Mouse (Mus musculus): ENCODE measurements around the gene Gdf1. TPM values are rescaled to one million over a fixed set of nuclear protein-coding genes. Genes with fewer than 3 reads are reported as not detected.

Gene Gdf1
- polyA plus RNA-seq, 1 experiment from 2014 or later: 2.1 TPM

DNA sequence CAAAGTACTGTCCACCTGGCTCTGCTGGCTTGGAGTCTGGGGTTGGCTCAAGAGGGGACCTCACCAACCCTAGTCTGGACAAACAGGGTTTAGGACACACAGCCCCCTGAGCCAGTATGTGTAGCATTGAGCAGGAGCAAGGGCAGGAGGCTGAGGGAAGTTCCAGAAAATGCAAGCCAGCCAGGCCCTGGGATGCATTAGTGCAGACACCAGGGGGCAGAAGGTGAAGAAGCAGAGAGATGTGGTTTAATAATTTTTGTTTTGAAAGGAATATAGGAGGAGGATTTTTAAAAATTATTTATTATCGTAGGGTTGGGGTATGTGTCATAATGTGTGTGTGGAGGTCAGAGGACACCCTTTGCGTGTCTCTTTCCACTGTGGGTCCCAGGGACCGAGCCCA is 5.9 kb upstream of the Gdf1 start:
- H3K27me3 ChIP-seq (replicated peaks; ENCODE audit: control insufficient read depth, insufficient read depth, low read length): no peaks in the 10 kb centered on the region
- no peak overlapping the region for H3K4me2 ChIP-seq (ENCODE audit: low read length)
- DNase-seq (ENCODE audit: low spot score) (no peak), ATAC-seq (replicated peaks; ENCODE audit: low FRiP score, low TSS enrichment, low read depth) (no peak)
- no peak overlapping the region for H3K27ac ChIP-seq (ENCODE audit: low read depth)
- no peak overlapping the region for H3K4me3 ChIP-seq (ENCODE audit: low read depth, low read length)
- H3K9me3 ChIP-seq (ENCODE audit: control insufficient read depth, low read length): no peaks in the 10 kb centered on the region; the same call in 1 of the 2 replicates
- no peak overlapping the region for H3K9ac ChIP-seq (ENCODE audit: low read length)
- no peaks in the 10 kb centered on the region for H3K4me1 ChIP-seq (replicated peaks; ENCODE audit: control insufficient read depth, insufficient read depth, low read length)
- no peaks in the 10 kb centered on the region for H3K36me3 ChIP-seq (ENCODE audit: control insufficient read depth, insufficient read depth, low read length)
- whole genome bisulfite sequencing: 87% methylated on average over 3 of the region's 3 CpGs

- H3K4me2 ChIP-seq (ENCODE audit: low read length): no peak overlapping the region
- no peaks in the 10 kb centered on the region; the same call in 1 of the 2 replicates for H3K9me3 ChIP-seq (ENCODE audit: control insufficient read depth, low read length)
- no peak overlapping the region for H3K4me3 ChIP-seq (ENCODE audit: low read depth, low read length)
- ATAC-seq (replicated peaks; ENCODE audit: low FRiP score, low TSS enrichment, low read depth) (no peak), DNase-seq (ENCODE audit: low spot score) (no peak)
- no peaks in the 10 kb centered on the region for H3K27me3 ChIP-seq (replicated peaks; ENCODE audit: control insufficient read depth, insufficient read depth, low read length)
- no peak overlapping the region for H3K27ac ChIP-seq (ENCODE audit: low read depth)
- 92% methylated on average over 6 of the region's 6 CpGs for WGBS
- no peak overlapping the region for H3K9ac ChIP-seq (ENCODE audit: low read length)
- H3K36me3 ChIP-seq (ENCODE audit: control insufficient read depth, insufficient read depth, low read length): peaks cover 17% of the 10 kb centered on the region
- peaks cover 14% of the 10 kb centered on the region for H3K4me1 ChIP-seq (replicated peaks; ENCODE audit: control insufficient read depth, insufficient read depth, low read length)
Observed at GRCm38 (mm10) chr8:70327512-70327911, 2.1 kb upstream of the Gdf1 start.

- Histone ChIP-seq H3K27me3 (replicated peaks; ENCODE audit: control insufficient read depth, insufficient read depth, low read length) (no peaks in the 10 kb centered on the region), H3K4me1 (replicated peaks; ENCODE audit: control insufficient read depth, insufficient read depth, low read length) (peaks cover 14% of the 10 kb centered on the region), H3K9me3 (ENCODE audit: control insufficient read depth, low read length) (no peaks in the 10 kb centered on the region; the same call in 1 of the 2 replicates), H3K4me2 (ENCODE audit: low read length) (peak overlapping the region; percentile 36), H3K9ac (ENCODE audit: low read length) (0 out of 2 replicates have a peak overlapping the region, but pooled peaks have one; percentile 20), H3K4me3 (ENCODE audit: low read depth, low read length) (peak overlapping the region; percentile 25), H3K36me3 (ENCODE audit: control insufficient read depth, insufficient read depth, low read length) (peaks cover 43% of the 10 kb centered on the region), H3K27ac (ENCODE audit: low read depth) (no peak overlapping the region)
- 12% methylated on average over 45 of the region's 45 CpGs for WGBS
- DNase-seq (ENCODE audit: low spot score) (peak; percentile 53), ATAC-seq (replicated peaks; ENCODE audit: low FRiP score, low TSS enrichment, low read depth) (peak; percentile 4; the same call in 1 of the 2 replicates)
Observed at GRCm38 (mm10) chr8:70329835-70330740, 471 bp downstream of the Gdf1 start.

GRCm38 (mm10) chr8:70330741-70331364 is 1.2 kb downstream of the Gdf1 start:
- DNase-seq (ENCODE audit: low spot score) (peak; percentile 81), ATAC-seq (replicated peaks; ENCODE audit: low FRiP score, low TSS enrichment, low read depth) (peak; percentile 42)
- Histone ChIP-seq H3K4me1 (replicated peaks; ENCODE audit: control insufficient read depth, insufficient read depth, low read length) (peaks cover 14% of the 10 kb centered on the region), H3K9me3 (ENCODE audit: control insufficient read depth, low read length) (no peaks in the 10 kb centered on the region; the same call in 1 of the 2 replicates), H3K4me3 (ENCODE audit: low read depth, low read length) (peak overlapping the region; percentile 25), H3K4me2 (ENCODE audit: low read length) (peak overlapping the region; percentile 36), H3K36me3 (ENCODE audit: control insufficient read depth, insufficient read depth, low read length) (peaks cover 50% of the 10 kb centered on the region), H3K27ac (ENCODE audit: low read depth) (no peak overlapping the region), H3K27me3 (replicated peaks; ENCODE audit: control insufficient read depth, insufficient read depth, low read length) (no peaks in the 10 kb centered on the region), H3K9ac (ENCODE audit: low read length) (0 out of 2 replicates have a peak overlapping the region, but pooled peaks have one; percentile 20)
- WGBS: 39% methylated on average over 49 of the region's 53 CpGs

- Histone ChIP-seq H3K4me3 (ENCODE audit: low read depth, low read length) (no peak overlapping the region), H3K27ac (ENCODE audit: low read depth) (no peak overlapping the region), H3K4me1 (replicated peaks; ENCODE audit: control insufficient read depth, insufficient read depth, low read length) (peaks cover 14% of the 10 kb centered on the region), H3K36me3 (ENCODE audit: control insufficient read depth, insufficient read depth, low read length) (peaks cover 57% of the 10 kb centered on the region), H3K9me3 (ENCODE audit: control insufficient read depth, low read length) (no peaks in the 10 kb centered on the region; the same call in 1 of the 2 replicates), H3K9ac (ENCODE audit: low read length) (no peak overlapping the region), H3K27me3 (replicated peaks; ENCODE audit: control insufficient read depth, insufficient read depth, low read length) (no peaks in the 10 kb centered on the region), H3K4me2 (ENCODE audit: low read length) (no peak overlapping the region)
- ATAC-seq (replicated peaks; ENCODE audit: low FRiP score, low TSS enrichment, low read depth): no peak
- peak; percentile 61 for DNase-seq (ENCODE audit: low spot score)
- 78% methylated on average over 19 of the region's 19 CpGs for WGBS
Observed at GRCm38 (mm10) chr8:70331526-70331925, 1.9 kb downstream of the Gdf1 start.

DNA sequence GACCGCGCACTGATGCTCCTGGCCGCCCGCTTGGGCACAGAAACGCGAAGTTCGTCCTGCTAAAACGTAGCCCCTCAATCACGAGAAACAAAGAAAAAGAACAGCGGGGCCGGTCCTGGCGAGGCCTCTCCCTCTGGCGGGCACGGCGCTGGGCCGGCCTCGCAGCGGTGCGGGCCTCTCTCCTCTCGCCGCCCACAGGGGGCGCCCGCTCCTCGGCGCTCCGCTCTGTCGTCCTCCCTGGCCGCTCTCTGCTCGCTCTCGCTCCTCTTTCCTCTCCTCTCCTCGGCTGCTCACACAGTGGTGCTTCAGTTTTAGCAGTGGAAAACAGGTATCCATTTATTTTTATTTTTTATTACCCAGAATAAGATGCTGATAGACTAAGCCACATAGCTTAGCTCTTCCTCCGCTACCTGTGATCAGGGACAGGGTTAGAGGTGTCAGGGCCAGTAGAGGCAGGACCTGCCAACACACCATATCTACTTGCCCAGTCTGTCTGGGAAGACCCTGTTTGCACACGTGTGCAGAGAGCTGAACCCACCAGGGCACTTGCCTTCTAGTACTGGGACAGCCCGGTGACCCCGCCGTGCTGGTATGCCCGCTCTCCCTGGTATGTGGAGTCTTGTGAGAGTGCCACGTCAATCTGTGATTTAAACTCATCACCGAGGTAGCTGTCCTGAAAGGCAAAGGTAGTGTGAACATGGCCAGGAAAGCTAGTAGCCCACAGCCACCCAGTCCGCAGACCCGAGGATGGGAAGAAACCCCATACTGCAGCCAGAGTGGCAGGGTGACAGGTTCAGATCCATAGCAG is 2.7 kb downstream of the Gdf1 start:
- Histone ChIP-seq H3K9me3 (ENCODE audit: control insufficient read depth, low read length) (no peaks in the 10 kb centered on the region; the same call in 1 of the 2 replicates), H3K27me3 (replicated peaks; ENCODE audit: control insufficient read depth, insufficient read depth, low read length) (no peaks in the 10 kb centered on the region), H3K4me2 (ENCODE audit: low read length) (no peak overlapping the region), H3K36me3 (ENCODE audit: control insufficient read depth, insufficient read depth, low read length) (peaks cover 65% of the 10 kb centered on the region), H3K27ac (ENCODE audit: low read depth) (no peak overlapping the region), H3K4me1 (replicated peaks; ENCODE audit: control insufficient read depth, insufficient read depth, low read length) (peaks cover 14% of the 10 kb centered on the region), H3K4me3 (ENCODE audit: low read depth, low read length) (no peak overlapping the region), H3K9ac (ENCODE audit: low read length) (no peak overlapping the region)
- ATAC-seq (replicated peaks; ENCODE audit: low FRiP score, low TSS enrichment, low read depth) (peak; percentile 72), DNase-seq (ENCODE audit: low spot score) (peak; percentile 85)
- 27% methylated on average over 41 of the region's 41 CpGs for WGBS

DNA sequence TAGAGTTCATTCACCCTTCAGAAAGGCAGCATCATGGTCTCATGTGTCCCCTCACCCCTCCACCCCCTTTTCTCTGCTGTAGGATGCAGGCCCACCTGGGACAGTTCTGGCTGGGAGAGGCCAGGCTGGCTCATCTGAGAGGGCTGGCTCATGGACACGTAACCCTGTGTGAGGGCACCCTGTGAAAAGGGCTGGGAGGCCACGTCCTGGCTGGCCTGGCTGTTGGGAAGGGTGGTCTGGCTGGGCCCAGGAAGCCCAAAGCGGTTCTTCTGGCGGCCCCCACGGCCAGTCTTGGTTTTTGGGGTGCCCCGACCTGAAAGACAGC is 3.2 kb downstream of the Gdf1 start:
- peaks cover 14% of the 10 kb centered on the region for H3K4me1 ChIP-seq (replicated peaks; ENCODE audit: control insufficient read depth, insufficient read depth, low read length)
- no peak overlapping the region for H3K27ac ChIP-seq (ENCODE audit: low read depth)
- H3K9me3 ChIP-seq (ENCODE audit: control insufficient read depth, low read length): no peaks in the 10 kb centered on the region
- no peak for DNase-seq (ENCODE audit: low spot score)
- H3K9ac ChIP-seq (ENCODE audit: low read length): no peak overlapping the region
- H3K4me3 ChIP-seq (ENCODE audit: low read depth, low read length): no peak overlapping the region
- no peak for ATAC-seq (replicated peaks; ENCODE audit: low FRiP score, low TSS enrichment, low read depth)
- peaks cover 70% of the 10 kb centered on the region for H3K36me3 ChIP-seq (ENCODE audit: control insufficient read depth, insufficient read depth, low read length)
- H3K27me3 ChIP-seq (replicated peaks; ENCODE audit: control insufficient read depth, insufficient read depth, low read length): no peaks in the 10 kb centered on the region
- H3K4me2 ChIP-seq (ENCODE audit: low read length): no peak overlapping the region
- whole genome bisulfite sequencing: 93% methylated on average over 6 of the region's 6 CpGs

DNA sequence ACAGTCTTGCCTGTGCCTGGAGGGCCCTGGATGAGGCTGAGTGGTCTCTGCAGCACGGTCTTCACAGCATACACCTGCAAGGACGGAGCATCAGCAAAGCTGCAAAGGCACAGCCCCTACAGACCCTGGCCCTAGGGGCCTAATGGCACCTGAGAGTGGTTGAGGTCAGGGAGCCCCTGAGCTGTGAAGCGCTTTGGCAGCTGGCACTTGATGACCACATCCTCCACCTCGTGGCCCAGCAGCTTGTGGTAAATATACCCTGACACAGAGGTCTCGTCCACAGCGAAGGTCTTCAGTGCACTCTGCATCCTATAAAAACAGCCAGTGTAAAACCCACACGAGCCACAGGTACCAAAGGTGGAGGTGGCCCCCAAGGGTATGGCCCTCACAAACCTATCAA is 9.3 kb downstream of the Gdf1 start:
- Histone ChIP-seq H3K36me3 (ENCODE audit: control insufficient read depth, insufficient read depth, low read length) (peaks cover 100% of the 10 kb centered on the region), H3K4me2 (ENCODE audit: low read length) (no peak overlapping the region), H3K27me3 (replicated peaks; ENCODE audit: control insufficient read depth, insufficient read depth, low read length) (no peaks in the 10 kb centered on the region), H3K27ac (ENCODE audit: low read depth) (no peak overlapping the region), H3K9me3 (ENCODE audit: control insufficient read depth, low read length) (no peaks in the 10 kb centered on the region), H3K9ac (ENCODE audit: low read length) (no peak overlapping the region), H3K4me3 (ENCODE audit: low read depth, low read length) (no peak overlapping the region), H3K4me1 (replicated peaks; ENCODE audit: control insufficient read depth, insufficient read depth, low read length) (no peaks in the 10 kb centered on the region)
- no peak for ATAC-seq (replicated peaks; ENCODE audit: low FRiP score, low TSS enrichment, low read depth)
- DNase-seq (ENCODE audit: low spot score): no peak
- WGBS: 87% methylated on average over 7 of the region's 7 CpGs

All from intestine, embryonic 14.5 days (tissue).